Mouse (Mus musculus) spleen, postnatal 4 days (tissue): ENCODE measurements at regions not wholly inside any gene's neighbourhood (a gene's known extent, or its start where the extent isn't known, plus 50 kb on each side); places are given as distances from the start of the nearest gene placed in this dataset.
"Not testable (repeated sequence)": the region's sequence is repeated elsewhere in the genome, so short reads cannot be mapped to it uniquely, and the experiment has no call there.

Experiments used
- DNase-seq, 2 experiments: peaks; one replicate each; pipeline ENCODE4 v3.0.0; 2022; ENCODE audit warnings: low spot score in 2 of 2

GRCm38 (mm10) chr12:77059679-77060059 is 97.7 kb upstream of the Max start:
- DNase-seq = no peak

- DNase-seq = no peak
Observed at GRCm38 (mm10) chr12:77058596-77059190, 96.7 kb upstream of the Max start.

GRCm38 (mm10) chr12:77056748-77057370 is 94.9 kb upstream of the Max start:
- DNase-seq = no peak

DNA sequence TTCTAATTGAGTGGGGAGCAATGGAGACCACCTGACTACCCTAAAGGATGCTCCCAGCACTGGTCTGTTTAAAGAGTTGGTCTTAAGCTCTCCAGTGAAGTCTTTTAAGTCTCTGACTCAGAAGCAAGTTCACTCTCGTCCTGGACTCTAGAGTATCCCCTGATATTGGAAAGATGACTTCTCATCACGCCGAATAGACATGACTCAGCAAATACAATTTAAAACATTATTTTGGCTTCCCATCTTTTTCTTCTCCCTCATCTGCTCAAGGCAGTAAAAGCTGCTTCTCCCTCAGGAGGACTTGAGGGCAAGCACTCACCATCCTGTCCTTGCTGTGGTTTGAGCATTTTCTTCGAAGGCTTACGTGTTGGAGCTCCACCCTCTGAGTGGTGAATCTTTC is 92.7 kb upstream of the Max start:
- DNase-seq = no peak

DNA sequence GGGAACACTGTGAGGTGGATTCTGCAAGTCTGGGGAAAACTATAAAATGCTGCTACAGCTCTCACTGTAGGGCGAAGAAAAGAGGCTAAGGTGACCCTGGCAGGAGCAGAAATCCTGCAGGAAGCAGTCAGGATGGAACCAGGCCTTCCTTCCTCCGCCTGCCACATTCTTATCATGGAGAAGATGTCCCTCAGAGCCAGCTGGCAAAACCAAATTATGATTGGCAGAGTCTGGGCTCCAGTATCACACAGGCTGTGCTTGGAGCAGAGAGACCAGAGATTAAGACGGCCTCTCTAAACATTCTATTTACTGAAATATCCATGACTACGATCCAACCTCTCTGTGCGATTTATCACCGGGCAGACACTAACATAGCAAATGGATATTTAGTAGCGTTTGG is 92.2 kb upstream of the Max start:
- DNase-seq = no peak

- peak; percentile 49 to 72 for DNase-seq
Observed at GRCm38 (mm10) chr12:77052853-77053252, 90.9 kb upstream of the Max start.

DNA sequence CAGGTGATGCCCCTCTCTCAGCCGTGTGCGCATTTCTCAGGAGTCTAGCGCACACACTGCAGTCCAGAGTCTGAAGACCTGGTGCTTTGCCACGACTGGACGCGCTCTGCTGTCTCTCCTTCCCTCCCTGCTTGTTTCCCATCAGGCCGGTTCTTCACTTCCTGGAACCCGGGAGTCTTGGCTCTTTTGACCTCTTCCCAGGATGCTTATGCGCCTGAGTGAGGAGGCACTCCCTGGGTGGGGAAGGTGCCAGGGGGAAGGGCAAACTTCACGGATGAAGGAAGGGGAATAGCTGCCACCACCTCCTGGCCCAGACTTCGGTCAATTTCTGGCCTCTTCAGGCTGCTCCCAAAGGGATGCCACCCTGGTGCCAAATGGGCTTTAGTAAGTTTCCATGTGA is 86.4 kb upstream of the Max start:
- no peak for DNase-seq

DNA sequence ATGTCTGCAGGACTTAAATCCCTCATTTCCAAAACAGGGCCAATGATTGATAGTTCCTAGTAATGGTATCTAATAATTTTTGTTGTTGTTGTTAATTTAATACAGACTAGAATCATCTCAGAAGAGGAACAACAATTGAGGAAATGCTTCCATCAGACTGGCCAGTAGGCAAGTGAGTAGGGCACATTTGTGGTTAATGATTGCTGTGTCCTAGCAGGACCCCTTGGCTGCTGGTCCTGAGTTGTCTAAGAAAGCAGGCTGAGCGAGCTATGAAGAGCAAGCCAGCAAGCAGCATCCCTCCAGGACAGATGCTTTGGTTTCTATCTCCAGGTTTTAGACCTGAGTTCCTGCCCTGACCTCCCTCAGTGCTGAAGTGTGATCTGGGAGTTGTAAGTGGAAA is 85.3 kb upstream of the Max start:
- DNase-seq = no peak

GRCm38 (mm10) chr12:77045956-77046355 is 84.0 kb upstream of the Max start:
- DNase-seq = no peak

GRCm38 (mm10) chr12:77045356-77045755 is 83.4 kb upstream of the Max start:
- DNase-seq = no peak

GRCm38 (mm10) chr12:77042356-77042755 is 80.4 kb upstream of the Max start:
- DNase-seq = no peak

DNA sequence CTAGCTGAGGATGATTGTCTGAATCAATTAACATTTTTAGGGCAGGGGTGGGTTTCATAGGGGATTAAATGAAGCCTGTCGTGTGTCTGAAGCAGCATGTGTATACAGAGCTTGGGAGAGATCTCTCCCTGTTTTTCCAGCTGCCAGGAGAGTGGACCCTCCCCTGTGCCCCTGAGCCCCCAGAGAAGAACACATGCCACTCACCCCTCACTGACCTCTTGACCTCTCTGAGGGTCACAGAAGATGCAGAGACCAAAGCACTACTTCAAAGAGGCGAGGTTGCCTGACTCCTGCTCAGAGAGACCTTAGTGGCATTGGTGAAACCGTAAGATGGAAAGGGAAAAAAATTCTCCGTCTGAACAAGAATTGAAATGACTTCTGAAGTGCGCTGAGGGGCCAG is 79.1 kb upstream of the Max start:
- DNase-seq = no peak

DNA sequence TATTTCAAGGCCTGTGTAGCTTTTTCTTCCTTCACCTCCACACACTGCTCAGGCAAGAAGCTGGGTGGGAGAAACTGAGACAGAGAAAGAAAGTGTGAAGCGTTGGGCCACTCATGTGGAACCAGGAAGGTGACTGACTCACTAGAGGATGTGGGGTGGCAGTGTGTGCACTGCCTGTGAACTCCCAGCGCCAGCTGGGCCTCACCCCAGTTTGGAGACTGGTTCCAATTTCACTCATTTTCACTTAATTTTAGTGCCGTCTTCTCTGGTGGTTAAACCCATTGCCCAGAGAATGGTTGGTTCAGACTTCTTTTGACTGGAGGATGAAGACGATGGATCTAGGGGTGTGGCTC is 77.9 kb upstream of the Max start:
- DNase-seq = no peak

- DNase-seq = peak; percentile 55 to 78
Observed at GRCm38 (mm10) chr12:77039295-77039952, 77.4 kb upstream of the Max start.

- DNase-seq = no peak
Observed at GRCm38 (mm10) chr12:77035676-77036075, 73.7 kb upstream of the Max start.

GRCm38 (mm10) chr12:77031448-77031847 is 69.4 kb upstream of the Max start:
- no peak for DNase-seq

- peak in 1 of 2 experiments; percentile 22 for DNase-seq
Observed at GRCm38 (mm10) chr12:77025431-77025879, 63.5 kb upstream of the Max start.

DNA sequence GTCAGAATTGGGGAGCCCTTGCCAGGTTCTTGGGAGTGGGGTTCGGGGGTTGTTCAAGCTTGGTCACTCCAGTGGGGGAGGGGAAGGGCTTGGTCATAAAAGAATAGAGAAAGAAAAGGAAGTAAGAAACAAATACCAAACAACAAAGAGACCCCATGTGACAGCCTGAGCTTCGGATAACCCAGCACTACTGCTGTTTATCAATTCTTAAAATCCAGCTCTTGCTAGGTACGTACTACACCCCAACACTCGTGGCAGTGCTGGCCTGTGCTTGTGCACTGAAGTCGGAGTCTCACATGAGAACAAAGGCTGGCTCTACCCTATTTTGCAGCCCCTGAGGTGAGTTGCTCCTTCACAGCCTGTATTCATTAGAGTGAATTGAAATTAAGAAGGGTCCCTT is 60.5 kb upstream of the Max start:
- DNase-seq = no peak

DNA sequence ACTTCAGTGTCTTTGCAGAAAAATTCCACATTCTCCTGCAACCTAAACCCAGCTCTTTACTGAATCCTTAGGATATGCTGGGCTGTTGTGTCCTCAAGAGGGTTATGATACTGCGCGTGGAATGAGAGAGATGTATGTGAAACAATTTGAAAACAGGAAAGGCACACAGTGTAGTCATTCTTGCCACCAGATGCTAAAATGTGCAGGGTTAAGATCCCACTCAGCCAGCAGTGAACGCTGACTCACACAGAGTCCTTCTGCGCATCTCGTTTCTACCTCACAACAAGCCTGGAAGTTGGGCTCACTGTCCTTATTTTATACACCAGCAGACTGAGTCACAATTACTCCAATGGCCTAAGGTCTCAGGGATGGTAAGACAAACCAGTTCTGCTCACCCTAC is 59.9 kb upstream of the Max start:
- DNase-seq = no peak

DNA sequence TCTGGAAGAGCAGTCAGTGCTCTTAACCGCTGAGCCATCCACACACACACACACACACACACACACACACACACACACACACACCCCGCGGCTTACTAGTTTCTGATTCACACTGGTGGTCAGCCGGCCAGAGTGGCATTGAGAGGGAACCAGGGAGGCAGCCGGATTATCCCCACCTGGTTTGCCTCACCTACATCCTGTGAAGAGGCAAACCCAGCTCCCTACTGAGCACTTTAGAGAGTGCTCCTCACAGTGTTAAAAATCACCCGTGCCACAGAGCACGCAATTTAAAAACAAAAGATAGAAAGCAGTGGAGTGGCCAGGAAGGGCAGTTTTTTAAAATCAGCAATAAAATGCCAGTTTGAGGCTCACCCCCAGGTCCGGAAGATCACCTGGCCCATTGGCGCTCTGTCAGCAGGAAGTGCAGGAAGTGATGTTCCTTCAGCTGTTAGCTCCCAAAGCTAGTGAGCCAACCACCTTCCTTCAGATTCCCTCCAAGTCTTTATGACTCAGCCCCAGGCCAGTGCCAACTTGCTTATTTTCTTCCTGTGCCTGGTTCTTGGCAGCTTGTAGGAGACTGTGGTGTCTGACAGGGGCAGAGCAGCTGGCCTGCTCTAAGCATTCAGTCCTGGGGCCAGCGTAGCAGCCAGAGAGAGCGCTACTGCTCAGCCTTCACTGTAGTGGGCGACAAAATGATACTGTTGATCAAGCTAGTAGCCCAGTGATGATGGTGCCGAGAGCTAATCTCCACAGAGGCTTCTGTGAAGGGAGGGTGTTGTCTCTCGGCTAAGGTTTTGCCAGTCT is 57.9 kb upstream of the Max start:
- DNase-seq = no peak

- DNase-seq = not testable (repeated sequence)
Observed at GRCm38 (mm10) chr12:77019148-77019547, 57.1 kb upstream of the Max start.

DNA sequence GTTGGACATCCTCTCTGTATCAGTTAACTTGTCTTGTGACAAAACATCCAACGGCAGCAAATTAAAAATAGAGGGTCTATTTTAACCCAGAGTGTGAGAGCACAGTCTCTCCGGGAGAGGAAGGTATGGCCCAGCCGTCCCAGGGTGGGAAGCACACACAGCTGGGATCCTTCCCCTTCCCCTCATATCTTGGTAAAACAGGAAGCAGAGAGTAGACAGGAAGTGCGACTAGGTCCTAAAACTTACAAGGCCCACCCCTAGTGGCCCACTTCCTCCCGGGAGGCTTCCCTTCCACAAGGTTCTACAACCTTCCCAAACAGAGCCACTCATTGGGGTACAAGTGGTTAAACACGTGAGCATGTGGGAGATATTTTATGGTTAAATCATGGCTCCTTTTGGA is 56.4 kb upstream of the Max start:
- DNase-seq = no peak

- DNase-seq = no peak
Observed at GRCm38 (mm10) chr12:77014908-77015307, 52.9 kb upstream of the Max start.
